Mouse (Mus musculus) liver, adult 2 months (tissue): ENCODE measurements at regions not wholly inside any gene's neighbourhood (a gene's known extent, or its start where the extent isn't known, plus 50 kb on each side); places are given as distances from the start of the nearest gene placed in this dataset.
"Not testable (repeated sequence)": the region's sequence is repeated elsewhere in the genome, so short reads cannot be mapped to it uniquely, and the experiment has no call there.

Experiments
- DNase-seq: peaks from one replicate; pipeline ENCODE4 v3.0.0-alpha.2; 2011; ENCODE audit warnings: low read depth, low spot score; ENCODE audit errors: extremely low read depth
- H3K27ac ChIP-seq: fragments of 200-500 bp; replicated peaks from 2 replicates; pipeline ENCODE4 v1.5.1; 2012; ENCODE audit warnings: low read depth, mild to moderate bottlenecking, control low read depth, inconsistent platforms, low read length; ENCODE audit not compliant: insufficient read depth
- H3K27me3 ChIP-seq: fragments of 200-500 bp; 2 replicates; pipeline ENCODE4 v1.6.1; 2012; ENCODE audit warnings: mild to moderate bottlenecking, moderate library complexity, low read length, inconsistent platforms; ENCODE audit not compliant: control insufficient read depth, insufficient read depth
- H3K36me3 ChIP-seq: fragments of 200-500 bp; 2 replicates; pipeline ENCODE4 v1.6.1; 2012; ENCODE audit warnings: low read length, inconsistent platforms; ENCODE audit not compliant: control insufficient read depth, insufficient read depth
- H3K4me1 ChIP-seq: fragments of 200-500 bp; 2 replicates; pipeline ENCODE4 v1.6.1; 2011; ENCODE audit warnings: low read length; ENCODE audit not compliant: control insufficient read depth, insufficient read depth
- H3K4me3 ChIP-seq: fragments of 200-500 bp; 2 replicates; pipeline ENCODE4 v1.5.1; 2011; ENCODE audit warnings: low read depth, mild to moderate bottlenecking, control low read depth, low read length, moderate library complexity; ENCODE audit not compliant: insufficient read depth
- H3K79me2 ChIP-seq: fragments of 200-500 bp; 2 replicates; pipeline ENCODE4 v1.6.1; 2012; ENCODE audit warnings: inconsistent platforms, mild to moderate bottlenecking, low read length, moderate library complexity; ENCODE audit not compliant: control insufficient read depth, insufficient read depth
- H3K9ac ChIP-seq: fragments of 200-500 bp; 2 replicates; pipeline ENCODE4 v1.6.1; 2012; ENCODE audit warnings: low read depth, mild to moderate bottlenecking, control low read depth, inconsistent platforms, low read length
- WGBS: fragments of 180-500 bp; shearing (Covaris S2); methylation state at CpG from one replicate; pipeline ENCODE4 v1.1.7; 2018; 5-methylcytosine and 5-hydroxymethylcytosine counted together

- not testable (repeated sequence) for H3K36me3 ChIP-seq, DNase-seq, H3K27me3 ChIP-seq, H3K27ac ChIP-seq, H3K79me2 ChIP-seq, H3K9ac ChIP-seq, H3K4me1 ChIP-seq
- 0 out of 2 replicates have a peak overlapping the region, but pooled peaks have one; percentile 20 for H3K4me3 ChIP-seq
- WGBS, result 10% methylated on average over 50 of the region's 51 CpGs
Measured at GRCm38 (mm10) chr4:146263038-146263685, 106.5 kb downstream of the Zfp600 start.

- not testable (repeated sequence) for H3K27ac ChIP-seq, H3K9ac ChIP-seq, H3K4me3 ChIP-seq, H3K4me1 ChIP-seq, H3K79me2 ChIP-seq, H3K36me3 ChIP-seq, DNase-seq, H3K27me3 ChIP-seq
- WGBS, result 61% methylated on average over 4 of the region's 5 CpGs
Measured at GRCm38 (mm10) chr4:146263790-146264189, 107.2 kb downstream of the Zfp600 start.

GRCm38 (mm10) chr4:146270119-146270747, 113.6 kb downstream of the Zfp600 start:
- not testable (repeated sequence) for H3K79me2 ChIP-seq, H3K4me1 ChIP-seq, H3K36me3 ChIP-seq, H3K4me3 ChIP-seq, H3K27me3 ChIP-seq, H3K9ac ChIP-seq, DNase-seq, H3K27ac ChIP-seq
- no CpG with 5 or more reads among the region's 14 CpGs for WGBS
